Mouse (Mus musculus): ENCODE results near the gene Asap2.
"Not testable (repeated sequence)": the region's sequence is repeated elsewhere in the genome, so short reads cannot be mapped to it uniquely, and the experiment has no call there.

The Asap2 gene

DNA sequence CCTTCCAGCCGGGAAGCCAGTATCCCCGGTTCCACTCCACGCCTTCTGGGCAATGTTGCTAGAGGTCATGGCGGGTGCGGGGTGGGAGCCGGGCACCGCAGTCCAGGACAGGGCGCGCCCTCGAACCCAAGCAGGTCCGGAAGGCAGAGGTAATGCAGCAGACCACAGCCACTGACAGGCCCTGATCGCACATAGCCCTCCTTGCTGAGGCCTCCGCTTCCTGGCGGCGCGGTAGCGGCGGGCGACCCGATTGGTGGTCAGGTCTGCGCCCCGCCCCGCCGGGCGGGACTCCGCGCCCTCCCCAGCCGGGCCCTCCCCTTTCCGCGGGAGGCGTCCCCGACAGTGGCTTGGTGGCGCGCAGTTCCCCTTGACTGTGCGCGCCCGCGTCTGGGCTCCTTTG, at the start of gene Asap2:
Gene Asap2 (plus strand): TSS at position 328 of the 400 bp plus-strand sequence.
- in situ Hi-C loops (cut with MboI, MseI) = loop anchor here (5.0 to 10.0 kb wide), 2 partner anchors 1603 to 1605 kb away; no protein-coding TSS in a partner anchor

DNA sequence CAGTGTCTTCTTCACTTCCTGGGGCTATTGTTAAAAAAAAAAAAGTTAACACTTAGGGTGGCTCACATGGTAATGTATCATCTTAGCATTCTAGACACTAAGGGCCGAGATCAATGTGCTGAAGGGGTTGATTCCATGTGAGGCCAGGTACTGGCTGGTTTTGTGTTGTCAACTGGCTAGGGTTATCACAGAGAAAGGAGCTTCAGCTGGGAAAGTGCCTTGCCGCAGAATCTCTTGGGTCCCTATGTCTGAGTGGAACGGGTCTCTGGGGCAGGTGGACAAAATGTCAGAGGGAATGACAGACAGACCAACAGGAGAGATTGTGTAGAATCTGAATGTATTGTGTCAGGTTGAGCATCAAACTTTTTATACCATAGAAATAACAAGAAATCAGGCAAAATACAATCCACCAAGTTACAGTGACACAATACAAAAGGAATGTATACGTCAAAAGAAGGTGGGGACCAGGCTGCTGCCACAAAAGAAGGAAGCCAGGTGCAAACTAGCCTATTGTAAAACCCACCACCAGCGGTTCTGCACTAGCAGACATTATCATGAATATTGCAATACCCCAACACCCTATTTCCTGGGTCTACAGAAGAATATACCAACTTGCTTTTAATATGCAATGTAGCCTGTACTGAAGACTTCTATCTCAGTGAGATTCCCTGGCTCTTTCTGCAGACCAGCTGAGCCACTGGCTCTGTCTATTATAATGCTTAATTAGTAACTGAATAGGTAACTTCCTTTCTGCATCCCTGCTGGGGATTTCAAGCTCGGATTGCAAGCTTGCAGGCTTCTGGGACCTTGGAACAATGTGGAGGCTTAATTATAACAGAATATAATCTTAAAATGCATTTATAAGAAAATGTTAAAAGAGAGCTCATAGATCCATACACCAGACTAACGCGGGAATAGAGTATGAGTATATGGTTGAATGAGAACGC, 42.9 kb upstream of the Asap2 start:
- in situ Hi-C loops (cut with MboI, MseI) = loop anchor here (5.0 to 25.0 kb wide), 8 partner anchors 90 to 1933 kb away; no protein-coding TSS in a partner anchor

- in situ Hi-C loops (cut with MboI, MseI) = loop anchor here (5.0 to 10.0 kb wide), 2 partner anchors 1603 to 1606 kb away; no protein-coding TSS in a partner anchor
These were observed 320 bp downstream of the Asap2 start for GRCm38 (mm10) chr12:20990579-20990978.

- in situ Hi-C loops (cut with MboI, MseI) = loop anchor here (25.0 kb wide), 2 partner anchors 94 to 569 kb away; no protein-coding TSS in a partner anchor
These were observed 40.6 kb downstream of the Asap2 start for GRCm38 (mm10) chr12:21030875-21031274.

GRCm38 (mm10) chr12:21046716-21047115, 56.5 kb downstream of the Asap2 start:
- in situ Hi-C loops (cut with MboI, MseI) = loop anchor here (25.0 kb wide), 2 partner anchors 109 to 584 kb away; no protein-coding TSS in a partner anchor

DNA sequence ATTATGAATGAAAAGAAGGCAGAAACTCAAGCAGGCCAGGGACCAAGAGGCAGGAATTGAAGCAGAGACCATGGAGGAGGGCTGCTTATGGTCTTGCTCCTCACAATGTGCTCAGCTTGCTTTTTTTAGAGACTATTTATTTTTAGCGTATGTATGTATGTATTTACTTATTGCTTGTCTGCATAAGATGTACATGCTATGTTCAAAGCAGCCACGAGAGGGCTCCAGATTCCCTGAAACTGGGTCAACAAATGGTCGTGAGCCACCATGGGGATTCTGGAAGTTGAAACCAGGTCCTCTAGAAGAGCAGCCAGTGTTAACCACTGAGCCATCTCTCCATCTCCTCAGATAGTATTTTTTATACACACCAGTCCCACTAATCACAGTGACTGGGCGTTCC, 85.5 kb downstream of the Asap2 start:
- in situ Hi-C loops (cut with MboI, MseI) = loop anchor here (5.0 to 25.0 kb wide), 3 partner anchors 187 to 537 kb away; no protein-coding TSS in a partner anchor

GRCm38 (mm10) chr12:21090168-21090567, 99.9 kb downstream of the Asap2 start:
- in situ Hi-C loops (cut with MboI, MseI) = loop anchor here (5.0 to 25.0 kb wide), 4 partner anchors 172 to 1185 kb away; no protein-coding TSS in a partner anchor

DNA sequence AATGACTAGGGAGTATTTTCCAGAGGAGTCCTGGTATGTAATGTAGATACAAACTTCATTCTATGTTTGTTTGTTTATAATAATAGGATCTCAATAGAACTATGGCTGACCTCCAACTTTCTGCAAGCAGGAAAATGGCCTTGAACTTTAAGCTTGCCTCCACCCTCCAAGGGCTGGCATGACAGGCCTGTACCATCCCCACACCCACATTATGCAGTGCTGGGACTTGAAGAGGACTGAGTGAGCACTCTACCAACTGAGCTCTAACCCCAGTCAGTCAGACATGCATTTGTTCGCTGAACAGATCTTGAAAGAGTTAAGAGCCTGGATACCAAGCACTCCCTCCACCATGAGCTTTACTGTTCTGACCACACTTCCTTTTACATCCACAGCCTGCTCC, 102.2 kb downstream of the Asap2 start:
- in situ Hi-C loops (cut with MboI, MseI) = loop anchor here (5.0 to 25.0 kb wide), 4 partner anchors 170 to 1188 kb away; no protein-coding TSS in a partner anchor

DNA sequence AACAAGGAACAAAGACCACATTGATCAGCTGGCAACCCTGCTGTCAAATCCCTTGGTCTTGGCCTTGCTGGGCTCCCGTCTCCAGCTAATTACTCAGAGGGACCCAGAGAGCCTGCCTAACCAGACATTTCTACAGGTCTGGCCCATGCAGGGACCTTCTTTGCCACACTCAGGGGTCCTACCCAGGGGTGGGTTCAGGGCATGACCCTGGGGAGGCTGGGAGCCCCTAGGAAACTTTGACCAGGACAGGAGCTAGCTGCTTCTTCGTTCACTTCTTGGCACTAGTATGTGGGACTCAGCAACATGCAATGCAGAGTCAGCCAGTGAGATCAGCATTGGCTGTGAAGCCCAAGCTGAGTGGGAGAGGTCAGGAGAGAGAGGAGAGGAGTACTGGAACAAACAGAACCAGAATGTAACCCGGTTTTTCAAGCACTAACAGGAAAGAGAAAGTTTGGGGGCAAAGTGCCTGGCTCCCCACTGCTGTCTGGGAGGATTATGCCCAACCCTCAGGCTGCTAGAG, 107.6 kb downstream of the Asap2 start:
- in situ Hi-C loops (cut with MboI, MseI) = loop anchor here (10.0 to 25.0 kb wide), 3 partner anchors 164 to 1193 kb away; no protein-coding TSS in a partner anchor

DNA sequence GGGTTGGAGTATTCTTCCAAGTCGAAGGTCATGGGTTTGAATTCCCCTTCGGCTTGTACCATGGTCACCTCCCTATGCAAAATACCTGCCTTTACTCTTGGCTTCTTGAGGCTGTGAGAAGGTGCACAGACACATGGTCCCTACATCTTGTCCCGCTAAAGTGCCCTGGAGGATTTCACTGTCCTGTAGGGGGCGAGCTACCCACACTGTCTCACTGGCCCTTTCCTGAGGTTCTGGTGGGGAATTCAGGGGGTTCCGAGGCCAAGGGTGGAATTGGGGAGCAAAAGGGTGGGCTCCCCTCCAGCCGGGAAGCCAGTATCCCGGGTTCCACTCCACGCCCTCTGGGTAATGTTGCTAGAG, 120.8 kb downstream of the Asap2 start:
- in situ Hi-C loops (cut with MboI, MseI) = not testable (repeated sequence)

DNA sequence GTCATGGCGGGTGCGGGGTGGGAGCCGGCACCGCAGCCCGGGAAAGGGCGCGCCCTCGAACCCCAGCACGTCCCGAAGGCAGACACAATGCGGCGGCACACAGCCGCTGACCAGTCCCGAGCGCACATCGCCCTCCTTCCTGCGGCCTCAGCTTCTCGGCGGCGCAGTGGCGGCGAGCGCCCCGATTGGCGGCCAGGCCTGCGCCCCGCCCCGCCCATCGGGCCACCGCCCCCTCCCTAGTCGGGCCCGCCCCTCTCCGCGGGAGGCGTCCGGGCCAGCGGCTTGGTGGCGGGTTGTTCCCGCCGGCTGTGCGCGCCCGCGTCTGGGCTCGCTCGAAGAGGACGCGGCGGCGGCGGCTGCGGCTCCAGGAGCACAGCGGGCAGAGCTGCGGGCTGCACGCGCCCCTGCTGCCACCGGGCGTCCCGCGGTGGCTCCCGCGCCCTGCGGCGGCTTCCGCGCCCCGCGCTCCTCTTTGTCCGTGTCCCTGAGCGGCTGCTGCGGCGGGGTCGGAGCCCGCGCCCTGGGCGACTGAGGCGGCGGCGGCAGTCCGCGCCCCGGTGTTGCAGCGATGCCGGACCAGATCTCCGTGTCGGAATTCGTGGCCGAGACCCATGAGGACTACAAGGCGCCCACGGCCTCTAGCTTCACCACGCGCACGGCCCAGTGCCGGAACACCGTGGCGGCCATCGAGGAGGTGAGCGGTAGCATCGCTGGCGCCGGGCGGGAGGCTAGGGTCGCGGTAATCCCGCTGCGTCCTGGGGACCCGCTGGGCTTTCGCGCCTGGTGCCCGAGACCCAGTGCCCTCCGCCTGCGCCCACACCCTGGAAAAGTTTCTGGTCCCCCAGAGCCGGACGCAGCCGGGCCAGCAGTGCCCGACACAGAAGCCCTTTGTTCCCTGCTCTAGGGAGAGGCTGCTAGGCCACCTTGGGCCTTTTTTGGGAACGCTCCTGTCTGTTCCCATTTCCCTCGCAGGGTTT, 121.5 kb downstream of the Asap2 start:
- in situ Hi-C loops (cut with MboI, MseI) = no loop called here

GRCm38 (mm10) chr12:21112453-21112857, 122.2 kb downstream of the Asap2 start:
- in situ Hi-C loops (cut with MboI, MseI) = no loop called here

- in situ Hi-C loops (cut with MboI, MseI) = loop anchor here in 1 of 2 experiments (5.0 kb wide), 1 partner anchor 697 kb away; no protein-coding TSS in a partner anchor
These were observed 129.2 kb downstream of the Asap2 start for GRCm38 (mm10) chr12:21119446-21119845.

GRCm38 (mm10) chr12:21122818-21123217, 132.6 kb downstream of the Asap2 start:
- in situ Hi-C loops (cut with MboI, MseI) = no loop called here

DNA sequence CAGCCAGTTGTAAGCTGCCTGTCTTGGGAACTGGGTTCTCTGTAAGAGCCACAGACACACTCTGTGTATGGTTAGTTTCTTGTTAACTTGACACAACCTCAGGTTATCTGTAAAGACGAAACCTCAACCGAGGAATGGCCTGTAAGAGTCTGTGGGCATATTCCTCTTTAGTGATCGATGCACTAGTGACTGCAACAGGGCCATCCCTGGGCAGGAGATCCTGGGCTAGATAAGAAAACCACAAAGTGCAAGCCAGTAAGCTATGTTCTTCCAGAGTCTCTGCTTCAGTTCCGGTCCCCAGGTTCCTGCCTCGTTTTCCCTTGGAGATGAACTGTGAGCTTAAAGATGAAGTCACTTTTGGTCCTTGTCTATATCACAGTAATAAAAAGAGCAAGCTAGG, 133.4 kb downstream of the Asap2 start:
- in situ Hi-C loops (cut with MboI, MseI) = no loop called here

DNA sequence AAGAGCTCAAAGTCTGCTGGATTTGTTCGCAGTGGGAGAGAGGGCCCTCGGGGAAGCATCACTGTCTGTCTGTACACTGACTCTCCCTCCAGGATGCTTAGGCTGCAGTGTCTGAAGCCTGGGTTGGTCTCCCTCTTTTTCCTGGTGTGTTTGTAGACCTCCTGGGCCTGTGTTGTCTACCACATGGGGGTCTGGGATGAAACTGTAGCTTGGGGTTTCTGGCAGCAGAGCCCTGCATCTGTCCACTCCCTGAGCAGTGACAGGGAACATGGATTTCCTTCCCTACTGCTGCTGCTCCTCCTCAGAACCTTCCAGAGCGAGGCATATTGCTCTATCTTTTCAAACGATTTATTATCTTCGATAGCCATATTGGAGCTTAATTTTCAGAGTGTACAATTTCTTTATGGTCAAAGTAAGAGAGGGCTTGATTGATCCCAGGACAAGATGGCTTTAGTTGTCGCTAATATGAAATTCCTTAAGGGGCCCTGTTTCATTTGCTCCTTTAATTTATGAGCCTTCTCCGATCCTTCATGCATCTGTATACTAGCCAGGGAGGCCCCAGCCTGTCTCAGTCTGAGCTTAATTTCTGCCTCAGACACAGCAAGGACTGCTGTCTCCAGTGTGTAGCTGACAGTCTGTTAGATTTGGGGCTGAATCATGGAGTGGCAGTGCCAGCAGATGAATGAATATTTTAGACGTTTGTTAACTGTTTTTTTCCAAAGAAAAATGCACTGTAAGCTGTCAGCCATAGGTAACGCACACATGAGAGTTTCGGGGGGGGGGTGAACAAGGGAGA, 135.6 kb downstream of the Asap2 start:
- in situ Hi-C loops (cut with MboI, MseI) = no loop called here

DNA sequence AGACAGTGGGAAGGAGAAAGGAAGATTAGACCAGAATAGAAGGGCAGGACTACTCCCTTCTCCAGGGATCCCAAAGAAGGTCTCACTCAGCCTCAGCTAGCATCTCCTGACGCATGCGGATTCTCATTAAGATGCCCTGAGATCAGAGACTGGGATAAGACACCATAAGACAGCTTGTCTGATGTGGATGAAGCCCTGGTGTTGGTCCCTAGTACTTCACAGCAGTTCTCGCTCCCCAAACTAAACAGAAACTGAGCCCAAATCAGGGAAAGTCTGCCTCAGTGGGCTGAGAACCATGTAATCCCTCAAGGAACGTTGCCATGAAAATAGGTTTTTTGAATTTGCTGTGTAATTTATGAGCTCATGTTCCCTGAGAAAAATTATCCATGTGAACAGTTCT, 136.3 kb downstream of the Asap2 start:
- in situ Hi-C loops (cut with MboI, MseI) = no loop called here

GRCm38 (mm10) chr12:21128930-21129869, 138.9 kb downstream of the Asap2 start:
- in situ Hi-C loops (cut with MboI, MseI) = no loop called here

GRCm38 (mm10) chr12:21130274-21130823, 140.1 kb downstream of the Asap2 start:
- in situ Hi-C loops (cut with MboI, MseI) = no loop called here
